Mouse (Mus musculus) CD8-positive naive resting alpha-beta T cell, adult 2 months (primary cell): ENCODE data around the gene Col9a1.

Experiments
- DNase-seq, 2 experiments: peaks; one replicate each; pipeline ENCODE4 v3.0.0; 2022; ENCODE audit warnings: low read depth in 2 of 2, low spot score in 2 of 2

The Col9a1 gene

DNA sequence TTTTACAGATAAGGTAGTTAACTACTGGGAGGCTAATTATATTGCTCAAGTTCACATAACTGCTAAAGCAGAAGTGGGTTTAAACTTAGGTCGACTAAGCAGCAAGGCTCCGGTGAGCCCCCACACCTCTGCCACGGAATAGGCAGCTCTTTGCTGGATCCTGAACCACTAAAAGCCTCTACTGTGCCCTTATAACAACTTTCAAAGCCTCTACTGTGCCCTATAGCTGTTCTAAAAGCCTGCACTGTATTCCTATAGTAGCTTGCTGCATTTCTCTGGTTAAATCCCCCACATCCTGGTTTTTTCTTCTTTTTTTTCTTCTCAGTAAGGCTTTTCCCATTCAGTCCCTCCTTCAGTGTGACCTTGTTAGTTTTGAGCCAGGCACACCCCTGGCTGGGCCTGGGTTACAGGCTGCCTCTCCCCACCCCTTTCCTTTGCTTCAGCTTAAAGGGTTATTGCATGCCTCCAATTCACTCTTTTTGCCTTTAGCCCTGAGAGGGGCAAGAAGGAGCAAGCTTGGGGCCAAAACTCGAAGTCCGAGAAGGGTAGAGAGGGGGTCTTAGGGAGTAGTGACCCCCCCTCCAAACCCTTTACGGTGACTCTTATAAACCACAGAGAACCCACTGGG is at the start of gene Col9a1:
Gene Col9a1 (plus strand): TSS at position 387 of the 628 bp plus-strand sequence.
- no peak for DNase-seq

DNA sequence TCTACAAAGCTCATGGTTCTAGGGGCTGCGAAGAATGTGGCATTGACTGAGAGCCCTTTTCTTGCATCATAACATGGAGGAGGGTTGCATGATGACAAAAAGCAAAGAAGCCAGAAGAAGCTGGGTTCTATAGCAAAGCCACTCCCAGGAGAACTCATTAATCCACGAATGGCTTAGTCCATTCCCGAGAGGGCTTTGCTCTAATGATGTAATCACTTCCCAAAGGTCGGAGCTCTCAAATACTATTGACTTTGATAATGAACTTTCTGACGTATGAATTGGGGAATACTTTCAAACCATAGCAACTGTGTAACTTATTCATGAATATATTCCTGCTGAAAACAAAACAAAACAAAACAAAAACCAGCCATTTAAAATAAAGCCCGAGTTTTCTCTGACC is 49.5 kb upstream of the Col9a1 start:
- DNase-seq: no peak

DNA sequence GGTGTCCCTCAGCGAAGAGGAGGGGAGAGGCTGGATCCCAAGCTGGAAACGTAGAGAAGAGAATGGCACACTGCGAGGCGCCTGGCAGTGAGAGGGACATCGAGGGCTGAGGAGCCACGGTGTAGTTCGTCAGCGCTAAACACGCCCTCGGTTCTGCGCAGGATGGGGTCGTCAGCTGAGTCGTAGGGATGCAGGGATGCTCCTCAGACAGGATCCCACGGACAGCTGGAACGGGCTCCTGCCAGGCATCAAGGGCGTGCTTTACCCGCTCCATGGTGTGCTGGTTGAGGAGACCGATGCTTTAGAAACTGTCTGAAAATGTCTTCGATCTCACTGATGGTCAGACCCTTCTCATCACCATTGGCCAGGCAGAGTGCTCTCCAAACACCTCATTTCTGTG is 43.6 kb upstream of the Col9a1 start:
- no peak for DNase-seq

DNA sequence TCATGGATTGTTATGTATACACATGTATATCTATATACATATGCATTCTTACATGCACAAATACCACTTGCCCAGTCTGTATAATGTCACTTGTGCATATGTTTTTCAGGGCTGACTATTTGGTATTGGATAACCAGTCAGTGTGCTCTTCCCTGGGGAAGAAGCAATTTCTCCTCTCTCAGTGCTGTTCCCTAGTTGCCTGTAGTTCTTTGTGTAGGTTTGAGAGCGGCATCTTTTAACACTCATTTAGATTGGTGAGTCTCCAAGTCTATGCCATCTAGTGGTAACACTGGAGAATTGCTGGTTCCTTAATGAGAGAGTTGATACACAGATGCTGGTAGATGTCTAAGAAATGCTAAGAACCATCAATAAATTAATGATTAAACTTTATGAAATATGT is 42.6 kb upstream of the Col9a1 start:
- DNase-seq: no peak

DNA sequence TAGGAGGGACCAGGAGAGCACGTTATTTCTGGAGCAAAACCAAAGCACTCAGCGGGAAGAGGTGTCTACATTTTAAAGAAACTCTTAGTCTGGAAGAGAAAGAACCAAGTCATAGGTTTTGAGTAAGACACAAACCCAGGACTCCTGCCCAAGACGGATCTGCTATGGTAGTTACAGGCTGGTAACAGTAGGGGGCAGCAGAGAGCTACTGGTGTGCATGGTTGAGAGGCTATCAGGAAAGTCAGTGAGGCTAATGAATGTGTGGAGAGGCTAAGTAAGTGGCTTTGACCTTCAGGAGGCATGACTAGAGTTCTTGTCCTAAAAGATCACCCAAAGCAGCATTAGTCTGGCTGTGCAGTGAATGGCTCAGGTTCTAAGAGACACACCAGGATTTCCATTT is 40.3 kb upstream of the Col9a1 start:
- peak in 1 of 2 experiments; percentile 0 for DNase-seq

DNA sequence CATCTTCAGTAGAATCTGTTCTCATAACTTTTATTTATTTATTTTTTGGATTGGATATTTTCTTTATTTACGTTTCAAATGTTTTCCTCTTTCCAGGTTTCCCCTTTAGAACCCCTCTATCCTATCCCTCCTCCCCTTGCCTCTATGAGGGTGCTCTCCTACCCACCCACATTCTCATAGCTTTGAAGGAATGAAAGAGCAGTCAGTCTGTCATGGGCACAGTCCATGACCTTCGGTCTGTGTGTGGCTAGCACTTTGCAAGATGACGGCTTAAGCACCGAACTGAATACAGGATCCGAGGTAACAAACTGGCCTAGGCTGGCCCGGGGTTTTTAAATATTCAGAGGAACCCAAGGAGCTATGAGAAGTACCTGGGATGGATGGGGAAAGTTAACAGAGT is 36.9 kb upstream of the Col9a1 start:
- no peak for DNase-seq

DNA sequence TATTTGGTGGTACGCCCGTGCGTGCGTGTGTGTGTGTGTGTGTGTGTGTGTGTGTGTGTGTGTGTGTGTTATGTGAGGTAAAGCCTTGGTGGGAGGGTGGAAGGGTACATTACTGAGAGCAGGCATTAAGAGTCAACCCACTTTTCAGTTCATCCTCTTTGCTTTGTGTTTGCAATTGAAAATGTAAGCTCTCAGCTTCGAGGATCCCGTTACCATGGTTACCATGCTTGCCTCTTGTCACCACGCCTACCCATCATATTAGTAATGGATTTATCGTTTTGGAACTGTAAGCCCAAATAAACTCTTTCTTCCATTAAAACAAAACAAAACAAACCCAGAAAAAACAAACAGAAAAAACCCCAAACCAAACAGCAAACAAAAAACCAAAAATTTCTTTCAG is 33.9 kb upstream of the Col9a1 start:
- no peak for DNase-seq

DNA sequence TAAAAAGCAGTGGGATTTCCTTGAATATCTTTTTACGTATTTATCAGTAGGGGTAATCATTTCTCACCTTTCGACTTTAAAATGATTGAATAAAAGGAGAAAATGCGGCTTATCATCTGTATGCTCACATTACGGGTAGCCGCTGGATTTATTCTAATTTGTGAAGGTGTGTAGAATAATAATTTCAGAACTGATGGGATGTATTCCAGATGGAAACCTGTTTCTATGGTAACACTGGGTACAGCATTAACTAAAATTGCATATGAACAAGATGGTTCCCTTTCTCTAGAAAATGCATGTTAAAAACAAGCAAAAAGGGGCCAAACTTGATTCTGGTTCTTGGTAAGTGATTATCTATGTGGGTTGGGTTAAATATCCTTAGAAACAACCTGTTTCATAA is 19.7 kb upstream of the Col9a1 start:
- no peak for DNase-seq

DNA sequence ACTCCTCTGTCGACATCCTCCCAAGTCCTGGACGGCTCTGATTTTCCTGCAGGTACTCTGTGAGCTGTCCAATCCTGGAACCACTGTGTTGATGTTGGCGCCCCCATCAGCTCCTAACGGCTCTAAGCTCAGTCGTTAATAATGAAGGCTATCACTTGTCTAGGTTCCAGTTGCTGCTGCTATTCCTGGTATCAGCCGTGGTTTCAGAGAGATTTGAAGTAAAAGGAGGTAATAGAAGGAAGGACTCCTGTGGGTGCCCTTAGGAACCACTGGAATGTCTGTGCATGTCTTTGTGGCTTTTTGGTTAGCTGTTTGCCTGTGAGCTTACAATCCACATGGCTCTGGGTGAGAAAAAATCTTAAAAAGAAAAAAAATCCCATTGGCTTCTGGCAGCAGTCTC is 8.0 kb upstream of the Col9a1 start:
- no peak for DNase-seq

DNA sequence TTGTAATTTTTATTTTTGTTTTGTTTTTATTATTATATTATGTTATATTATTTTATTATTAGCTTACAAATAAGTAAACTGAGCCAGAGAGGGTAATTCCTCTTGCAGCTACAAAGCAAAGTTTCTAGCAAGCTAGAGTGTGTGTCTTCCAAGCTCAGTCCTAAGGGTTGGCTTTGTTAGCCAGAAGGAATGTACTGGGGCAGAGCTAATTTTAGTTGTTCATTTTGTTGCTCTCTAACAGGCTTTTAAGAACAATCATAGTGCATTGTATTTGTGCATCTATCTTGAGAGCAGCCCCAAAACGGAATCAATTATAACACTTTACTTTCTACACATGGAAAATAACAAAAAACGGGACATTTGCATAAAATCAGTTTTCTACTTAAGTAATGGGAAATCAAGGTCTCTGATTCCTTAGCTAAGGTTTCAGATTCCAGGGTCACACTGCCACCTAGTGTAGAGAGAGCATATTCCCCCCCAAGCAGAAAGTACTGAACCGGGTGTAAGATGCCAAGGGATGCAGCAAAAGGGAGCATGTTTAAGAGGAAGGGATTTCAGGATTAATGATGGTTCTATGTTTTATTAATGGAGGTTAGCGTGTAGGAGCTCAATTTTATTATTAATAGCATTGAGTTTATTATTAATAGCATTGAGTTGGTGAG is 6.1 kb upstream of the Col9a1 start:
- no peak for DNase-seq

DNA sequence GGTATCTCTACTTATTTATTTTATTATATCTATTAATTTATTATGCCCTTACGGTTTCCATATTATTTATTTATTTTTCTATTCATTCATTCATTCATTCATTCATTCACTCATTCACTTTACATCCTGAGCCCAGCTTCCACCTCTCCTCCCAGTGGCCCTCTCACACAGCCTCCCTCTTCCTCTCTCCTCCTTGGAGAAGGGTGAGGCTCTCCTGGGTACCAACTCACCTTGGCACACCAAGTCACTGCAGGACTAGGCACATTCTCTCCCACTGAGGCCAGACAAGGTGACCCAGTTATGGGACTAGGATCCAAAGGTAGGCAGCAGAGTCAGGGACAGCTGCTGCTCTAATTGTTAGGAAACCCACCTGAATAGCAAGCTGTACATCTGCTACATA is 5.5 kb upstream of the Col9a1 start:
- no peak for DNase-seq

DNA sequence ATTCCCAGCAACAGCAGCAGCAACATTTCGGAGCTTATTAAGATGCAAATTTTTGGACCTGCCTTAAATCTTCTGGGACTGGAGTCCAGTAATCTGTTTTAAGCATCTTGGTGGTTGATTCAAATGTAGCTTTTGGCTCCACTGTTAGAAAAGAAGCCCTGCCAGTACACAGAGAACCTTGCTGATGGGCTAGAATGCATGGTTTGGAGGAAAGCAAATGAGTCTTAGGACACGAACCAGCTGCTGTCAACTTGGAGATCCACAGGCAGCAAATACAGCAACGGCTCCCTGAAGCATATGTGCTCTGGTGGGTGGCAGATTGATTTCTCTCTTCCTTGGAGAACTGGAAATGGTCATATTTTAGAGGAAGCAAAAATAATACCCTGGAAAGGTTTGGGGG is 4.8 kb upstream of the Col9a1 start:
- DNase-seq: no peak

DNA sequence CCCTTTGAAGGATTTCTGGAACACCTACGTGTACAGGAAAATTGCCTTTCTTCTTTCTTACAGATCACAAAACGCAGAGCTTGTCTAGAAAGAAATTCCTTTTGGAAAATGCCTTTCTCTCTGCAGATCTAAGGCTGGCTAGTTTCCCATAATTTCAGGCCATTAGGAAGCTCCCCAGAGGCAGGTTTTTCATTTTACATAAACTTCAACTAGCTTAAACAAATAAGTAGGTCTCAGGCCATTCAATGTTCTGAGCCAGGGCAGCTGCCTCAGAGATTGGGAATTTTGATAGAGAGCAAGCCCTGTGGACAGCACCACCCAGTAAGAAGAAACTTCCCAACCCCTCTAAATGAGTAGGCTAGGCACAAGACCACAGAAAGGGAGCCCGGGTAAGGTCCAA is 1.6 kb upstream of the Col9a1 start:
- DNase-seq: no peak

DNA sequence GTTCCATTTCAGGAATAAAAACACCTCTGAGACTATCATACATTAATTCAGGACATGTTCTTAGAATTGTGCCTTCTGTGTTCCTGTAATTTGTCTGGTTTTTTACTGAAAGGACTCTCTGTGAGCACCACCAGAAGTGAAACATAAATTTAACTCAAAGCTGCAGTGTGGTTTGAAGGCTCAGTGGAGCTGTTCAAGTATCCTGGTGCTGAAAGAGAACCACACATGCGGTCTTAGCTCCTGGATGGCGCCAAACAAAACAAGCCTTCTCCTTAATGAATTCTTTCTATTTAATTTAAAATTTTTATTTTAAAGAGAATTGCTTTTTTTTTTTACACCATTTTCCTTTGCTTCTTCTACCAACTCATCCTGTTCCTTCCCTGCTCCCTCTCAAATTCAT is 2.4 kb downstream of the Col9a1 start:
- DNase-seq: no peak

DNA sequence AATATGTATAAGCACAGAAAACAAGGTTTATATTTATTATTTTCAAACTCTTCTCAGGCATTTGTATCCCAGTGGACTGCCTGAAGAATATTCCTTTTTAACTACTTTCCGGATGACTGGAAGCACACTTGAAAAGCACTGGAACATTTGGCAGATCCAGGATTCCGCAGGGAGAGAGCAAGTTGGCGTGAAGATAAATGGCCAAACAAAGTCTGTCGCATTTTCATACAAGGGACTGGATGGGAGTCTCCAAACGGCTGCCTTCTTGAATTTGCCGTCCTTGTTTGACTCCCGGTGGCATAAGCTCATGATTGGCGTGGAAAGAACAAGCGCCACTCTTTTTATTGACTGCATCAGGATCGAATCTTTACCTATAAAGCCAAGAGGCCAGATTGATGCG is 7.6 kb downstream of the Col9a1 start:
- DNase-seq: no peak

DNA sequence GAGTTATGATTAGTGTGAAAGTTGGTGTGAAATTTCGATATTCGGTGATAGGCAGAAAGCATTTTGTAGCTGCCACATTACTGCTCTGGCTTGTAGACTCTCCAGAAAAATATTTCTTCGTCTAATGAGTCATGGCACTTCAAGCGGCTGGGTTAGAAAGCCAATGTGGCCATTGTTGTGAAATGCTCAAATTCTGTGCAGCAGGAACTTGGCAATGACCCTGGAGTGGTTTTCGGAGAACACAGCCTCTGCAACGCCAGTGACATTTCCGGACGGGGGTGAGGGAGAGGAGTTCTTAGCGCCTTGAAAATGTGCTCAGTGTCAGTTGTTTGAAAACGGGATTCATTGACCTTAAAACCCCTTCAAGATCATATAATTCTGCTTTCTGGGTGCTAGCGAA is 9.6 kb downstream of the Col9a1 start:
- DNase-seq: no peak

DNA sequence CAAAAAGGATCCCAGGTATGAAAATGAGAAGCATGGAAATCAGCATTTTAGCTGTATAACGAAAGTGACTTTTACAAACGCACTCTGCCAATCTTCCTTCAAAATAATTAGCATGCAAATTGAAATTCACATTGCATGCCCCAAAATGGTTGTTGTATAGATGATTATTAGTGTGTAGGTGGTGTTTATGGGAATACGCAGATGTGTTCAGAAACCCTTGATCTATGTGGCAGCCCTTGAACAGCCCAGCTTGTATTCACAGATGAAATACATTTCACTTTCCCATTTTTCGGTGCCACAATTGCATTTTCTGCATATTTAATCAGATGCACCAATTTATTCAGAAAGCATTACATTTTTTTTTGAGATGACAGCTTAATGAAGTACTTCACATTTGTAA is 14.3 kb downstream of the Col9a1 start:
- DNase-seq: no peak

DNA sequence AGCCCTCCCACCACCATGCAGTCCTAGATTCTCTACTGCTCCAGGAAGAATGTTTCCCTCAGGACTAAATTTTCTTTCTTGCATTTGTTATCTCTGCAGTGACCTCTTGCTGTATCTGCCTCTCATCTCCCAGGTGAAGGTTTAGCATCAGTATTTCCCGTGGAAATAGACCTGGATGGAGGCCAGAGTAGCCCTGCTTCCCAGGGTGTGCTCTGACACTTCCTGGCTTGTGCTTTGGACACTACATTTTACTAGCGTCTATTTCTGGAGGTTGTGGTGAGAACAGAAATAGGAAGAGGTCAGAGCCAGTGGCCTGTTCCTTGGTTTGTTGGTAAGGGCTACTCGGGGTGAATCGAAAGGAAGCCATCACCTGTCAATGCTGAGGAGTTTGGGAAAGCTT is 16.7 kb downstream of the Col9a1 start:
- DNase-seq: no peak

DNA sequence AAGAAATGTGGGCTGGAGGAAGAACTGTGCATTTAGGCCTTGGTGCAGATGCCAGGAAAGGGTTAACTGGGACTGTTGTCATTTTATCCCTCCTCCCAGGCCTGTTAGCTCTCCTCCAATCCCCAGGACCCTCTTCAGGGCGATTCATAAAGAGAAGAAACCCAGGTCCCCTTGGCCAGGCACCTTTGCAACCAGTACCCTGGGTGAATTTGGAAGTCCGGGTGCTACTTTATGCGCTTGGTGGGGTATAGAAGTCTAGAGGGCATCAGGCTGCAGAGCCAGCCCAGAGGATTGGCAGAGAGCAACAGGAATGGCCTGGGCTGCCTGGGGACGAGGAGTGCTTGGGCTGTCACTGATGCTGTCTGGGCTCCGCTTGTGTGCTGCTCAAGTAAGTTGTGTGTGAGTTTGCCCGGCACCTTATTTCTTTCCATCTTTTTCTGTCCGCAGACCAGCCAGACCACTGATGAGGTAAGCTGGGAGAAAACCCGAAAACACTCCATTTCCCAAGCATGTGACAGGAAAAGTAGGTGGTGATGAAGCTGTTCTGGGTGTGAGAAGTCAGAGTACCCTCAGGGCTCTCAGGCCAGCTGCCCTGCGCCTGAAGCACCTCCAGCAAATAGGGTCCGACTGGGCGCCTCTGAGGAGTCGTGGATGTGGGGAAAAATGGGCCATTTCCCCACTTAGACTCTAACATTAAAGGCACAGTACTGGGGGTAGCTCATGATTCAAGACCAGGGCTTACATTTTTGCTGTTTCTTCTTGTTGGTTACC is 17.8 kb downstream of the Col9a1 start:
- DNase-seq: no peak

DNA sequence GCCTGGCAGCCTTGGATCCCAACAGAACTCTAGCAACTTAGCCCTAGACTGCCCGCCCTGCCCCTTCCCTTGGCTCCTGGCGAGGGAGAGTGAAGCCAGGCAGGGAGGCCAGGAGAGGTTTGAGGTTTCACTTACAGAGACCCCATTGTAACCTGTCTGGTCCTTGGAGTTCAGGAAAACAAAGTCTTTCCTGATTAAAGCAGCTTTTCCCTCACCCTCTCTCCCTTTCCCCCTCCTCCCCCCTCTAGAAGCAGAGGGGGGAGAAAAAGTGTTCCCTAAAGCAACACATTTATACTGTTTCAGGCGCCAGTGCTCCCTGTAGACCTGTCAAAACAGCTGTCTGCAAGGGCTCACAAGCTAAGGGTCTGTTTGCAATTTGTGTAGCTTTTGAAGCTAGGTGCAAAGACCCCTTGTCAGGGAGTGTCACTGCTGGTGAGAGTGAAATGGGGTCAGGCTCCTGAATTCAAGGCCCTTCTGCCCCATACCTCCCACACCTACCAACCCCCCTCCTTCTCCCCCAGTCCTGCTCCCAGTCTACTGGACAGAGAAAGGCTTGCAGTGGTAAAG is 18.6 kb downstream of the Col9a1 start:
- DNase-seq: no peak

DNA sequence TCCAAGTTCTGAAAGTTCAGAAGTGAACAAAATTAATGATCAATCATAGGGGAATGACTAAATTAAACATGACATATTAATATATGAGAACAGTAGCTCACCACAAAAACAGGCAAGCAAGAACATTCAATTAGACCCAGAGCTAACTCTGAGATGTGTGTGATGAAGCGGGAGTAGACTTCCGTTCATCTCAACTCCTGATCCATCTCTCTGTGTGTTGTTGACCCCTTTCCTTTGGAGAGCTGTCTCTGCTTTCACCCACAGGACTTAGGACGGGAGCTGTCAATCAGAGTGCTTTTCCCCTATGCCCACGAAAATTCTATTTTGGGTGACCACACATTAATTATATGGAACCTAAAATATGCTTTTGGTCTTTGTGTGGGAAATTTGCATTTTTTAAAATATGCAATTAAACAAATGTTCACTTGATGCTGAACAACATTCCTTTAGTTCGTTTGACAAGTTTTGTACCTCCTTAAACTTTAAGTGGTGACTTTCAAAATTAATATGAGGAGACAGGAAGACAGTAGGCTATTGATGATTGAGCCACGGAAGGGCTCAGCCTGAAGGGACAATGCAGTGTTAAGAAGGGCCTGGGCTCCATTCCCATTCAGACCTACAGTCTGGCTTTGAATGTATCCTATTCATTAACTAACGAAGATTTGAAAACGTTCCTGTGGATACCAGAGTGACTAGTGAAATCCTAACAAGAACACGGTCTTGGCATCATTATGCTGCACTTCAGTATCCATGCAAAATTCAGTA is 34.4 kb downstream of the Col9a1 start:
- no peak for DNase-seq
